Mouse (Mus musculus) neural tube, embryonic 12.5 days (tissue): ENCODE results near the gene Izumo3. TPM values are rescaled to one million over a fixed set of nuclear protein-coding genes. Genes with fewer than 3 reads are reported as not detected.
A peak's percentile ranks its signal among the peaks of the same experiment; 100 is the strongest.
"Not testable (repeated sequence)": the region's sequence is repeated elsewhere in the genome, so short reads cannot be mapped to it uniquely, and the experiment has no call there.

ENCODE experiments used
- ATAC-seq: fragments of 200-750 bp; cut with Nextera tagmentation; 2 replicates; pipeline ENCODE4 v1.8.0; 2017; ENCODE audit warnings: low read depth, mild to moderate bottlenecking, moderate TSS enrichment, moderate library complexity; ENCODE audit not compliant: low FRiP score
- H3K27ac ChIP-seq: fragments of 300-500 bp; sonication (generic); 2 replicates; pipeline ENCODE4 v1.5.1; 2016
- H3K27me3 ChIP-seq: fragments of 300-500 bp; sonication (generic); replicated peaks from 2 replicates; pipeline ENCODE4 v1.6.1; 2016; ENCODE audit warnings: mild to moderate bottlenecking
- H3K36me3 ChIP-seq: fragments of 300-500 bp; sonication (generic); 2 replicates; pipeline ENCODE4 v1.6.1; 2016; ENCODE audit warnings: mild to moderate bottlenecking
- H3K4me1 ChIP-seq: fragments of 300-500 bp; sonication (generic); 2 replicates; pipeline ENCODE4 v1.6.1; 2016
- H3K4me2 ChIP-seq: fragments of 300-500 bp; sonication (generic); replicated peaks from 2 replicates; pipeline ENCODE4 v1.6.1; 2016; ENCODE audit warnings: mild to moderate bottlenecking
- H3K4me3 ChIP-seq: fragments of 300-500 bp; sonication (generic); 2 replicates; pipeline ENCODE4 v1.5.1; 2016
- H3K9ac ChIP-seq: fragments of 300-500 bp; sonication (generic); 2 replicates; pipeline ENCODE4 v1.6.1; 2016; ENCODE audit warnings: mild to moderate bottlenecking
- H3K9me3 ChIP-seq: fragments of 300-500 bp; sonication (generic); 2 replicates; pipeline ENCODE4 v1.6.1; 2016; ENCODE audit warnings: mild to moderate bottlenecking
- WGBS: fragments of 180-500 bp; shearing (Covaris S2); methylation state at CpG from one replicate; pipeline ENCODE4 v1.1.7; 2016; 5-methylcytosine and 5-hydroxymethylcytosine counted together
- polyA plus RNA-seq: library from polyadenylated mRNA; unstranded; fragments of >200 nt; fragmentation: Nextera tagmentation; extraction: Ambion mirVana; gene quantifications from 2 replicates; pipeline ENCODE4 v1.2.1, GENCODE M21; 2016

Gene Izumo3
- polyA plus RNA-seq = not detected in 2 replicates

GRCm38 (mm10) chr4:92147134-92147533 is at the start of gene Izumo3:
Izumo3 (minus strand) TSS chr4:92147234.
- no peak within 1 kb of the TSS for H3K27ac ChIP-seq
- no peaks in the 10 kb centered on the region for H3K9me3 ChIP-seq
- H3K27me3 ChIP-seq = no peaks in the 10 kb centered on the region
- no peaks in the 10 kb centered on the region for H3K4me1 ChIP-seq
- H3K36me3 ChIP-seq = no peaks in the 10 kb centered on the region
- ATAC-seq = no peak
- no peak within 1 kb of the TSS for H3K9ac ChIP-seq
- H3K4me2 ChIP-seq = no peak within 1 kb of the TSS
- no peak within 1 kb of the TSS for H3K4me3 ChIP-seq

- H3K9ac ChIP-seq, H3K9me3 ChIP-seq, H3K27ac ChIP-seq, H3K4me1 ChIP-seq, H3K36me3 ChIP-seq, H3K4me3 ChIP-seq, H3K4me2 ChIP-seq, H3K27me3 ChIP-seq, ATAC-seq: not testable (repeated sequence)
- 85% methylated on average over 1 of the region's 1 CpGs for WGBS
Observed at GRCm38 (mm10) chr4:92191649-92192048, 44.6 kb upstream of the Izumo3 start, which contains the start of gene Gm12666. Gm12666 (minus strand) TSS chr4:92191749.

- Histone ChIP-seq H3K9ac (no peak overlapping the region), H3K36me3 (no peaks in the 10 kb centered on the region), H3K4me1 (no peaks in the 10 kb centered on the region), H3K4me2 (no peak overlapping the region), H3K9me3 (no peaks in the 10 kb centered on the region), H3K27me3 (no peaks in the 10 kb centered on the region), H3K27ac (no peak overlapping the region), H3K4me3 (no peak overlapping the region)
- no peak; the same call in 1 of the 2 replicates for ATAC-seq
- 63% methylated on average over 1 of the region's 1 CpGs for WGBS
Observed at GRCm38 (mm10) chr4:92152646-92153045, 5.6 kb upstream of the Izumo3 start.

GRCm38 (mm10) chr4:92111390-92111988 is 35.5 kb downstream of the Izumo3 start:
- H3K27ac ChIP-seq = no peak overlapping the region
- no peak overlapping the region for H3K9ac ChIP-seq
- ATAC-seq = peak; percentile 44; the same call in 1 of the 2 replicates
- H3K4me3 ChIP-seq = no peak overlapping the region
- WGBS = 30% methylated on average over 8 of the region's 8 CpGs
- H3K4me2 ChIP-seq = no peak overlapping the region
- H3K36me3 ChIP-seq = no peaks in the 10 kb centered on the region
- H3K4me1 ChIP-seq = no peaks in the 10 kb centered on the region
- H3K9me3 ChIP-seq = no peaks in the 10 kb centered on the region
- no peaks in the 10 kb centered on the region for H3K27me3 ChIP-seq

- Histone ChIP-seq H3K27ac (no peak overlapping the region), H3K4me1 (no peaks in the 10 kb centered on the region), H3K4me2 (no peak overlapping the region), H3K36me3 (no peaks in the 10 kb centered on the region), H3K27me3 (no peaks in the 10 kb centered on the region), H3K9me3 (no peaks in the 10 kb centered on the region), H3K4me3 (no peak overlapping the region), H3K9ac (no peak overlapping the region)
- ATAC-seq = peak; percentile 9; the same call in 1 of the 2 replicates
- WGBS = 72% methylated on average over 4 of the region's 4 CpGs
Observed at GRCm38 (mm10) chr4:92097386-92097785, 49.6 kb downstream of the Izumo3 start.

GRCm38 (mm10) chr4:92095951-92096350 is 51.1 kb downstream of the Izumo3 start:
- H3K4me1 ChIP-seq = no peaks in the 10 kb centered on the region
- H3K4me2 ChIP-seq = no peak overlapping the region
- H3K36me3 ChIP-seq = no peaks in the 10 kb centered on the region
- H3K27me3 ChIP-seq = no peaks in the 10 kb centered on the region
- H3K27ac ChIP-seq = no peak overlapping the region
- ATAC-seq = no peak
- WGBS = 76% methylated on average over 1 of the region's 1 CpGs
- H3K4me3 ChIP-seq = no peak overlapping the region
- H3K9me3 ChIP-seq = no peaks in the 10 kb centered on the region
- H3K9ac ChIP-seq = no peak overlapping the region

Other genes starting within 250 kb of the Izumo3 start
- not detected in 2 replicates for gene Gm12666, start 44.5 kb upstream of the Izumo3 start, polyA plus RNA-seq